Mouse (Mus musculus): ENCODE data around the gene Soat2. TPM values are rescaled to one million over a fixed set of nuclear protein-coding genes. Genes with fewer than 3 reads are reported as not detected.
"Not testable (repeated sequence)": the region's sequence is repeated elsewhere in the genome, so short reads cannot be mapped to it uniquely, and the experiment has no call there.

Gene Soat2
- polyA plus RNA-seq, 1 experiment from 2014 or later, result 33.1 TPM

DNA sequence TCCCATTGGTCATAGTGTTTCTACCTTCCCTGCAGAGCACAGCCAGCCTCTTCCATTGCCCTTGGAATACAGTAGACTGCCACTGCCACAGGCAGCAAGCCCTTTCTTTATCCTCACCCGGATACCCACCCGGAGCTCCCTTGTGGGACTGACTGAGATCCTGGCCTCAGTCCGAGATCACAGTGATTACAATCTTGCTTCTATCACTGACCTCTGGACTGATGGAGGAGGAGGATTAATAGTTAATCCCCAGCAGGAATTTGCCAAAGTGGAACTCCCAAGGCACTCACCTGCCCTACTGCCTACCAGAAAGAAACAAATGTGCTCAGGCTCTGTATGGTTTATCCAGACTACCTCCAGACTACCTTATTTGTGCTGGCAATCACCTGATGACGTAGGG is 765 bp upstream of the Soat2 start:
- H3K4me3 ChIP-seq (replicated peaks), result no peak overlapping the region
- H3K36me3 ChIP-seq (replicated peaks), result 0 out of 2 replicates have a peak, but pooled peaks cover 1% of the 10 kb centered on the region
- WGBS (ENCODE audit: insufficient replicate concordance), result 68% methylated on average over 4 of the region's 4 CpGs
- no peak overlapping the region for H3K9ac ChIP-seq
- peak overlapping the region; percentile 89 for H3K27ac ChIP-seq (replicated peaks)
- peaks cover 17% of the 10 kb centered on the region for H3K27me3 ChIP-seq
- peak overlapping the region; percentile 78 for H3K4me2 ChIP-seq
- H3K9me3 ChIP-seq (replicated peaks), result no peaks in the 10 kb centered on the region
- H3K4me1 ChIP-seq (replicated peaks), result peaks cover 44% of the 10 kb centered on the region
- peak; percentile 5; the same call in 1 of the 2 replicates for ATAC-seq (ENCODE audit: insufficient read depth)

GRCm38 (mm10) chr15:102152646-102153045 is 2.3 kb downstream of the Soat2 start:
- no peaks in the 10 kb centered on the region for H3K9me3 ChIP-seq (replicated peaks)
- no peak overlapping the region for H3K4me2 ChIP-seq
- peaks cover 34% of the 10 kb centered on the region for H3K4me1 ChIP-seq (replicated peaks)
- WGBS (ENCODE audit: insufficient replicate concordance), result 59% methylated on average over 4 of the region's 4 CpGs
- no peak overlapping the region for H3K4me3 ChIP-seq (replicated peaks)
- no peaks in the 10 kb centered on the region for H3K27me3 ChIP-seq
- ATAC-seq (ENCODE audit: insufficient read depth), result no peak
- 0 out of 2 replicates have a peak, but pooled peaks cover 14% of the 10 kb centered on the region for H3K36me3 ChIP-seq (replicated peaks)
- no peak overlapping the region for H3K9ac ChIP-seq
- H3K27ac ChIP-seq (replicated peaks), result no peak overlapping the region

- H3K4me3 ChIP-seq (replicated peaks); ATAC-seq (ENCODE audit: insufficient read depth); H3K27me3 ChIP-seq; H3K4me2 ChIP-seq; H3K9ac ChIP-seq; H3K9me3 ChIP-seq (replicated peaks); H3K27ac ChIP-seq (replicated peaks): not testable (repeated sequence)
- Histone ChIP-seq H3K4me1 (replicated peaks) (peaks cover 18% of the 10 kb centered on the region), H3K36me3 (replicated peaks) (0 out of 2 replicates have a peak, but pooled peaks cover 14% of the 10 kb centered on the region)
- 76% methylated on average over 6 of the region's 6 CpGs for WGBS (ENCODE audit: insufficient replicate concordance)
These were observed 4.7 kb downstream of the Soat2 start for GRCm38 (mm10) chr15:102155006-102155405.

GRCm38 (mm10) chr15:102156836-102157235 is 6.5 kb downstream of the Soat2 start:
- no peaks in the 10 kb centered on the region for H3K27me3 ChIP-seq

DNA sequence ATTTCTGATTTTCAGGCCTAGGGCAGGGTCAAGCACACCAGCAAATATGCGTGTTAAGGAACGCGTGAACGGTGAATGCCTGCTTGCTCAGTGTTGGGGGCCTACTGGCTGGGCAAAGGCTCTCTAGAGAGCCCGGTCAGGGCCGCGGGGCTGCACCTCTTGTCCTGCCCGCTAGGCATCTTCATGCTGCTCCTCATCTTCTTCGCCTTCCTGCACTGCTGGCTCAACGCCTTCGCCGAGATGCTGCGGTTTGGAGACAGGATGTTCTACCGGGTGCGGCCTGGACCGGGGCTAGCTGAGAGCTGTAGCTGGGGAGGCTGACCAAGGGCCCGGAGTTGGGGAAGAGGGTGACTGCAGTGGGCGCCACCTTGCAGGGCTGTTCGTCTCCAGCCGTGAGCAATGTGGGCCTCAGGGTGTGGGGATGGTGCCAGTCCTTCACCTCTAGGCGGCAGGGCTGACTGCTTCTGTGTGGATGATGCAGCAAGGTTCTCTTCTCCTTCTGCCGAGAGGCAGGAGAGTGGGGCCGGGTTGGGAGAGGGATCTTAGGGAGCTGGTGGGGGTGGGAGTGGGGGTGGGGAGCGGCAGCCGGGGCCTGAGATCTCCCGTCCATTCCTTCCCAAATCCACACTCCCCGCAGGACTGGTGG is 10.2 kb downstream of the Soat2 start:
- Histone ChIP-seq H3K4me2 (no peak overlapping the region), H3K27ac (replicated peaks) (no peak overlapping the region), H3K9me3 (replicated peaks) (no peaks in the 10 kb centered on the region), H3K27me3 (no peaks in the 10 kb centered on the region), H3K36me3 (replicated peaks) (peaks cover 18% of the 10 kb centered on the region; the same call in 1 of the 2 replicates), H3K4me1 (replicated peaks) (no peaks in the 10 kb centered on the region), H3K4me3 (replicated peaks) (no peak overlapping the region), H3K9ac (no peak overlapping the region)
- 56% methylated on average over 27 of the region's 27 CpGs for WGBS (ENCODE audit: insufficient replicate concordance)
- ATAC-seq (ENCODE audit: insufficient read depth), result no peak

More at GRCm38 (mm10) chr15:102156836-102157235, 6.5 kb downstream of the Soat2 start:
- no peak overlapping the region for H3K4me3 ChIP-seq (replicated peaks)
- peaks cover 16% of the 10 kb centered on the region; the same call in 1 of the 2 replicates for H3K36me3 ChIP-seq (replicated peaks)
- ATAC-seq (ENCODE audit: insufficient read depth), result 0 out of 2 replicates have a peak, but pooled peaks have one; percentile 10
- peaks cover 4% of the 10 kb centered on the region for H3K4me1 ChIP-seq (replicated peaks)
- no peak overlapping the region for H3K4me2 ChIP-seq
- H3K9me3 ChIP-seq (replicated peaks), result no peaks in the 10 kb centered on the region
- H3K9ac ChIP-seq, result no peak overlapping the region
- WGBS (ENCODE audit: insufficient replicate concordance), result 70% methylated on average over 20 of the region's 20 CpGs
- H3K27ac ChIP-seq (replicated peaks), result no peak overlapping the region

GRCm38 (mm10) chr15:102163900-102164693 is 13.8 kb downstream of the Soat2 start:
- Histone ChIP-seq H3K36me3 (replicated peaks) (peaks cover 7% of the 10 kb centered on the region; the same call in 1 of the 2 replicates), H3K4me1 (replicated peaks) (no peaks in the 10 kb centered on the region), H3K9ac (no peak overlapping the region), H3K27me3 (no peaks in the 10 kb centered on the region), H3K9me3 (replicated peaks) (no peaks in the 10 kb centered on the region), H3K4me3 (replicated peaks) (no peak overlapping the region), H3K27ac (replicated peaks) (no peak overlapping the region), H3K4me2 (no peak overlapping the region)
- 16% methylated on average over 3 of the region's 3 CpGs for WGBS (ENCODE audit: insufficient replicate concordance)
- no peak for ATAC-seq (ENCODE audit: insufficient read depth)

GRCm38 (mm10) chr15:102165468-102166100 is 15.3 kb downstream of the Soat2 start:
- Histone ChIP-seq H3K4me3 (replicated peaks) (no peak overlapping the region), H3K9me3 (replicated peaks) (no peaks in the 10 kb centered on the region), H3K27me3 (no peaks in the 10 kb centered on the region), H3K9ac (no peak overlapping the region), H3K36me3 (replicated peaks) (peaks cover 7% of the 10 kb centered on the region; the same call in 1 of the 2 replicates), H3K27ac (replicated peaks) (no peak overlapping the region), H3K4me1 (replicated peaks) (no peaks in the 10 kb centered on the region), H3K4me2 (no peak overlapping the region)
- WGBS (ENCODE audit: insufficient replicate concordance), result 12% methylated on average over 6 of the region's 6 CpGs
- ATAC-seq (ENCODE audit: insufficient read depth), result no peak

DNA sequence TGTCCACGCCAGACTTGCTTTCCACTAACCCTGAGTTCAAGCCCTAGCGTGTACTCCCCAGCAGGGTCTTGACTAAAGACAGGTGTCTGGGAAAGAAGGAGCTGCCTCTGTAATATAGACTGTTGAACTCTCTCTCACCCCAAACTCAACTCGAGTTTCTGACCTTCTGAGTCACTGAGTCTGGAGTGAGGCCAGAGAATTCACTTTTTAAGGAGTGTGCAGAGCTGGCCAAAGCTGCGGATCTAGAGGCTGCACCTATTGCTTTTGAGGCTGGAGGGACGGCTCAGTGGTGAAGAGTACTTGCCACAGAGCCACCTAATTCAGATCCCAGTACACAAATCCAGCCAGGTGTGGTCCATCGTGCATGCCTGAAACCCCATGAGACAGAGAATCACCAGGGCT is 17.3 kb downstream of the Soat2 start:
- Histone ChIP-seq H3K27me3 (no peaks in the 10 kb centered on the region), H3K9me3 (replicated peaks) (no peaks in the 10 kb centered on the region), H3K4me3 (replicated peaks) (no peak overlapping the region), H3K4me1 (replicated peaks) (no peaks in the 10 kb centered on the region), H3K27ac (replicated peaks) (no peak overlapping the region), H3K36me3 (replicated peaks) (0 out of 2 replicates have a peak, but pooled peaks cover 3% of the 10 kb centered on the region), H3K9ac (no peak overlapping the region), H3K4me2 (no peak overlapping the region)
- ATAC-seq (ENCODE audit: insufficient read depth), result no peak
- WGBS (ENCODE audit: insufficient replicate concordance), result 54% methylated on average over 6 of the region's 6 CpGs

GRCm38 (mm10) chr15:102169064-102169463 is 18.7 kb downstream of the Soat2 start:
- Histone ChIP-seq H3K9me3 (replicated peaks) (no peaks in the 10 kb centered on the region), H3K27me3 (no peaks in the 10 kb centered on the region), H3K9ac (no peak overlapping the region), H3K36me3 (replicated peaks) (no peaks in the 10 kb centered on the region), H3K4me2 (no peak overlapping the region), H3K4me1 (replicated peaks) (no peaks in the 10 kb centered on the region), H3K4me3 (replicated peaks) (no peak overlapping the region), H3K27ac (replicated peaks) (no peak overlapping the region)
- no peak for ATAC-seq (ENCODE audit: insufficient read depth)
- WGBS (ENCODE audit: insufficient replicate concordance), result 47% methylated on average over 2 of the region's 2 CpGs

DNA sequence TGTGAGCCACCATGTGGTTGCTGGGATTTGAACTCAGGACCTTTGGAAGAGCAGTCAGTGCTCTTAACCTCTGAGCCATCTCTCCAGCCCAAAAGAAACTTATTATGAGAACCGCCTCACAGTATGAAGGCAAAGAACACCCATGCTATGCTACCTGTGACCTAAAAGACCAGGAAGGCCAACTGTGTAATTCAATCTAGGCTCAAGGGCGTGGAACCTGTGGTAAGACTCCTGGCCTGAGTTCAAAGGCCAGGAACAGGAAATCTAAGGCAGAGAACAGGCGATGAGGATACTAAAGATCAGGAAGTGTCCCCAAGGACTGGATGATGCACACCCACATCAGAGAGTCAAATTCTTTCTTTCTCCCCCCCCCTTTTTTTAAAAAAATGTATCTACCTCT is 23.3 kb downstream of the Soat2 start:
- Histone ChIP-seq H3K4me1 (replicated peaks) (peaks cover 21% of the 10 kb centered on the region), H3K9ac (no peak overlapping the region), H3K36me3 (replicated peaks) (no peaks in the 10 kb centered on the region), H3K27ac (replicated peaks) (no peak overlapping the region), H3K27me3 (no peaks in the 10 kb centered on the region), H3K9me3 (replicated peaks) (no peaks in the 10 kb centered on the region), H3K4me3 (replicated peaks) (no peak overlapping the region), H3K4me2 (no peak overlapping the region)
- 47% methylated on average over 3 of the region's 3 CpGs for WGBS (ENCODE audit: insufficient replicate concordance)
- ATAC-seq (ENCODE audit: insufficient read depth), result no peak

DNA sequence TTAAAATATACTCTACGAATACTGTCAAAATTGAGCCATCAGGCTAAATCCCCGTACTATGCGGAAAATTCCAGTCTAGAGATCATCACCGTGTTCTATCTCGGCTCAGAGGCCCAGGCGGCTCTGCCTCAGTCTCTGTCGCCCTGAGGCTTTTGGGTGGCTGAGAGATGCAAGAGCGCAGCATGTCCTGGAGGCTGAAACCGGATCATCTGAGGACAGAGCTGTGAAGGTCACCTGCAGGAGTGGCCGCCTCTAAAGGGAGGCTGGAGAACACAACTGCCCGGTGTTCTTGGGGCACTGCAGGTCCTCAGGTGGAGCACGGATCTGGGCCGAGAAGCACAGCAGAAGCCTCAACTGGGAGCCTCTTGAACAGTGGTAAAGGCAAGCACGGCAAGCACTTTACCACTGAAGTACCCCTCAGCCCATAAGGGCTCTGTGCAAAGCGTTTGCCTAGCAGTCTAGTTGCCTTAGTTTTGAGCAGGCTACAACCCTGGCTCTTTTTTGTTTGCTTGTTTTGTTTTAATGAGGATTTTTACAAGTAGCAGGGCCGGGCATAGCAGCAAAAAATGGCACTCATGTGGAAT is 25.5 kb downstream of the Soat2 start:
- WGBS (ENCODE audit: insufficient replicate concordance), result 79% methylated on average over 16 of the region's 16 CpGs
- Histone ChIP-seq H3K9ac (no peak overlapping the region), H3K4me3 (replicated peaks) (no peak overlapping the region), H3K4me2 (no peak overlapping the region), H3K4me1 (replicated peaks) (peaks cover 23% of the 10 kb centered on the region), H3K36me3 (replicated peaks) (no peaks in the 10 kb centered on the region), H3K9me3 (replicated peaks) (no peaks in the 10 kb centered on the region), H3K27ac (replicated peaks) (no peak overlapping the region), H3K27me3 (no peaks in the 10 kb centered on the region)
- no peak for ATAC-seq (ENCODE audit: insufficient read depth)

All from liver, embryonic 15.5 days (tissue).